Mouse (Mus musculus) T-helper 17 cell (primary cell): Measurements from ENCODE around the gene Crygn.
"Not testable (repeated sequence)": the region's sequence is repeated elsewhere in the genome, so short reads cannot be mapped to it uniquely, and the experiment has no call there.

ENCODE experiments used
- in situ Hi-C, 2 experiments: fragments of 300-600 bp; cut with MboI, MseI; formaldehyde crosslinking; loops; 1 replicate in 1 of 2; 2 replicates in 1 of 2; pipeline ENCODE4 v1.15.1; 2025; ENCODE audit warnings: high pct_unique_total_duplicates in 2 of 2

The Crygn gene

DNA sequence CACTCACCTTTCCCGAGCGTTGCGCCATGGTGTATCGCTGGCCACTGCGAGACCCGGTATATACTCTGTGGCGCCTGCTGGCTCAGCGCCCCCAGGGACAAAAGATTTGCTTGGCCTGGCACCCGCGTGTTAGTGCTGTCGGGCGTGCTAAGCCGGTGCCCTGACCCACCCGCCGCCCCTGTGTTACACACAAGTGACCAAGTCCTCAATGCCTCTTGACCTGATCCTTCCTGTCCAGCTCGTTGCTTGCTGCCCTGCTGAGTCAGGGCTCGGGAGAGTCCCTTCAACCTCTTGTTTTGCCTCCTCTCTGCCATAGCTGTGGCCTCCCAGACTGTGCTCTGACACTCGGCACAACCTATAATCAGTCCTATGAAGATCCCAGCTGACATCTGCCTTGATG lies at the start of gene Crygn:
Crygn (minus strand) TSS at position 193 of the 400 bp plus-strand sequence.
- in situ Hi-C loops: loop anchor here (5.0 kb wide), 2 partner anchors 76 to 454 kb away; no protein-coding TSS in a partner anchor

DNA sequence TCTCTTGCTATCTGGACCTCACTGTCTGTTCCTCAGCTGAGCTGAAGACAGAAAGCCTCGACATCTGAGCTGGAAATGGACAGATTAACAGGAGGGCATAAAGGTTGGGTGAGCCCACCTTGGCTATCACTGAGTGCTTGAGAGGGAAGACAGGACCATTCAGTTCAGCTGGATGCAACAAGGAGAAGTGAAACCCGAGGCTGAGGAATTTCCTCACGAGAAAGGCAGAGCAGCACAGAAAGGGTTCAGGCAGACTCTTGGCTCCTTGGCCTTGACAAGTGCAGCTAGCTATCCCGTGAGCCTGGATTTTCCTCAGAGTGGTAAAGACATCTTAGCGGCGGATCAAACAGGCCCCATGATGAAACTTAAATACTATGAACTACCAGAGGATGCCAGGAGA lies 47.4 kb upstream of the Crygn start:
- in situ Hi-C loops: no loop called here

DNA sequence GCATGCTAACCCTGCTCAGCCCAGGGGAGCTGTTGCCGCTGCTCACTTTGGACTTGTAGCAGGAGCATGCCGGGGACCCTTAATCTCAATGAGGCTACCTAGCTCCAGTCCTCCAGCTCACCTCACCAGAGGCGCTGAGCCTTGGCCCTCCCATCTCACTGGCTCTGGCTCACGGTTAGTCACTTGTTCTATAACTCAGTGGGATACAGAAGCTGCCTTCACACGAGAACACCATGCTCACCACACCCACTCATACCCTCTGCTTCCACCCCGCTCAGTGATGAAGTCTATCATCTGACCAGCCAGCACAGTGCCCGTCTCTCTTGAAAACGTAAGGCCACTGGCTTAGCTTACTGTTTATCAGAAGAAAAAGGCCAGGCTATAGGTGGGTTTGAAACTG lies 46.9 kb upstream of the Crygn start:
- in situ Hi-C loops: no loop called here

DNA sequence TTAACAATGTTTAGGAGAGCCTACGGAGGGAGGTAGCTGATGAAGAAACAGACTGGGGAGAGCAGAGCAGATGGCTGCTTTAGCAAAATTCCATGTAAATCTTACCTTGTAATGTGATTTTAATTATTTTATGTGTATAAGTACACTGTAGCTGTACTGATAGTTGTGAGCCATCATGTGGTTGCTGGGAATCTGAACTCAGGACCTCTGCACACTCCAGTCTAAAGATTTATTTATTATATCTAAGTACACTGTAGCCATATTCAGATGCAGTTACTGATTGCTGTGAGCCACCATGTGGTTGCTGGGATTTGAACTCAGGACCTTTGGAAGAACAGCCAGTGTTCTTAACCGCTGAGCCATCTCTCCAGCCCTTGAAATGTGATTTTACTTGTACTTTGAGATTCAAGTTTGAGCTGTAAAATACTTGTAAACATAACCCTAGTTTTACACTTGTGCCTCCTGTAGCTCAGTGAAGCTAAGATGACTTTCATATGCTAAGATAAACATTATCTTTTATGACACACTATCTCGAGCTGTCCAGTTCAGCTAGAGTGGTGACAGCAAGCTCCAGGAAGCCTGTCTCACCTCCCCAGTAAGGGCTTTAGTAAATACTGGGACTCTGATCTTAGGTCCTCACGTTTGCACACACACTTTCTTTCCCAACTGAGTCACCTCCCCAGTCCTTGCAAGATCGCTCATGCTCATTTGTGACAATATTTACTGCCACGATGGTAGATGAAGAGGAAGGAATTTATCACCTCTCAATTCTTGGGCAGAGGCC lies 44.2 kb upstream of the Crygn start:
- in situ Hi-C loops: no loop called here

DNA sequence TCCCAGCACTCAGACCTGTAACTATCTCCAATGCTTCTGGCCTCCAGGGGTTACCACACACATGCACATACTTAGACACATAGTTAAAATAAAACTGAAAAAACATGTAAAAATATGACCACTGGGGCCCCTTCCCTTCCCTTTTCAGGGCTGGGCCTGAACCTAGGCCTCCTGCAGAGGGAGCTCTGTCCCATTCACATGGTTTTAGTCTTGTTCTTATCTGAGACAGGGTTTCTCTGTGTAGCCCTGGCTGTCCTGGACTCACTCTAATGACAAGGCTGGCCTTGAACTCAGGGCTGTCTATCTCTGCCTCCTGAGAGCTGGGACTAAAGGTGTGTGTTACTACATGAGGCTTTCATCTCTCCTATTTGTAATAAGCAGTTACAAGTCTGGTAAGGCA lies 42.6 kb upstream of the Crygn start:
- in situ Hi-C loops: no loop called here

DNA sequence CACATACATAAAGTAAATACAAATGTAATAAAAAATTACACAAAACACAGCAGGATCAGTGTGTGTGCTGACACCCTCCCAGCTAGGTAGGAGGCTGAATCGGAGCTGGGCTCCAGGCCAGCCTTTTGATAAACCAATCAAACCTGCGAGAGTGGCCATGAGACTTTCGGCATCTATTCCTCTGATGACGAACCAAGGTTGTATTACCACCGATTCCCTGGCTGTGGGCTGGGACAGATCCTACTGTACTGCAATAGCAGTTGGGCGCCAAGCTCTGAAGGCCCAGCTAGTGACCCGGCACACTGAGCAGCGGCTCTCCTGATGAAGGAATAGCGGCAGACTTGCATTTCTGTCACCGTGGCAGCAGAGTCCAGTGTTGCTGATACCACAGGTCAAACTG lies 40.8 kb upstream of the Crygn start:
- in situ Hi-C loops: loop anchor here in 1 of 2 experiments (10.0 kb wide), 1 partner anchor 64 kb away; the partner anchor contains the start of gene Wdr86

DNA sequence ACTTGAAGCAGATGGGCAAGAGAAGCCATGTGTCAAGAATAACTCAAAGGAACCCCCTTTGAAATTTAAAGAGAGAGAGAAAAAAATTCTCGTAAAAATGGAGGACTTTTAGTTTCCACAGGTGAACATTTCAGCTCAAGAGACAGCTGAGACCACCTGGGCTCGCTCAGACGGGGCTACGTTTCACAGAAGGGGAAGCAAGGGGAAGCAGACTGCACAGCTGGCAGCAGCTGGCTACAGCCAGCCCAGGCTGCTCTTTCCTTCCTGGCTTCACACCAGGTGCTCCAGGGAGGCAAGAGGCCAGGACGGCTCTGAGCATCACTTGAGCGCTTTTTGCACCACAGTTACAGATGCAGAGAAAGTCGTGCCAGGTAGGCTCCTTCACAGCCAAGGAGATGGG lies 40.0 kb upstream of the Crygn start:
- in situ Hi-C loops: loop anchor here in 1 of 2 experiments (10.0 kb wide), 1 partner anchor 63 kb away; the partner anchor contains the start of gene Wdr86

DNA sequence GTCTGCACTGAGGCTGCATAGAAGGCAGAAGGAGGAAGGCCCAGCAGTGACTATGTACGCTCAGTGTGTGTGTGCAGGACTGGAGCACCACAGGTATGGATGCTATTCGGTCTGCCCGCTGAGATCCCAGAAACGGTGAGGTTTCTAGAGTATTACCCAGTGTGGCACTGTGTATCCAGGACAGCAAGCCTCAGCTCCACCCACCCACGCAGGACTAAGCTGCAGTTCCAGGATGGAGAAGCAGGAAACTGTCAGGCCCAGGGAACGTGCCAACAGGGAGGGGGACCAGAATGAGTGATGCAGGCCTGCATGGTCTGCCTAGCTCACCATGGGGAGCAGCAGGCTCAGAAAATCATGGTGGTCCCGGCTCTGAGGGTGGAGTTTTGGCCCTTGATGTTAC lies 35.2 kb upstream of the Crygn start:
- in situ Hi-C loops: loop anchor here in 1 of 2 experiments (10.0 kb wide), 1 partner anchor 58 kb away; the partner anchor contains the start of gene Wdr86

DNA sequence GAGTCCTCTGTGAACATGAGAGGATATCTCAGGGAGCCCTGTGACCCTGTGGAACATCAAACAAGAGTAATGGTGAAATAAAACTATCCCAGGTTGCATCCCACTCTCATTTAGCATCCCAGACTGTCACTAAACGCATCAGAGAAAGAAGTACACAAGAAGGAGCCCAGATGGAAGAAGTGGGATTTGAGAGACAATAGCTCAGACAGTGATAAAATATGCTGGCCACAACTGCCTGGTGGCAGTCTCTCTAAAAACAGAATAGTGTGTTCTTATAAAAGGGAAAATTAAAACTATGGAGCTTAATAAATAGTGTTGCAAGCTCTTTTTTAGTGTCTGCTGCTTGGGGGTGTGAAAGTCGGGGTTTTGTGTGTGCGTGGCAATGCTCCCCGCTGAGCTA lies 25.1 kb upstream of the Crygn start:
- in situ Hi-C loops: loop anchor here in 1 of 2 experiments (5.0 kb wide), 1 partner anchor 111 kb away; no protein-coding TSS in a partner anchor

DNA sequence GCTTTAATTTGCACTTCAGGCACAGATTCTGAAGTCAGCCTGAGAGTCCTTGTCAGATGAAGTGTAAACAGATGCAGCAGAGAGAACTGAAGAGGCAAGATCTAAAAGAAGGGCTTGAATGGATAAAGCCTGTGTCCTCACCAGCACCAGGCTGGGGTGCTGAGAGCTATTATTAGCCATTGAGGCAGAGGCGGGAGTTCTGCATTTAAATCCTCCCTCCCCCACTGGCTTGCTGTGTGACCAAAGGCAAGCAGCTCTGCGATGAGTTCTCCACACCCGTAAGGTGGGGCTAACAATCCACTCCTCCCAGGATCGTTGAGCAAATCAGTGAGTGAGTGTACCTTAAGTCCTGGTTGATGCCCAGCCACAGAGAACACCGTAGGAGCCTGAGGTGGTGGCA lies 23.2 kb upstream of the Crygn start:
- in situ Hi-C loops: loop anchor here in 1 of 2 experiments (5.0 kb wide), 1 partner anchor 109 kb away; no protein-coding TSS in a partner anchor

DNA sequence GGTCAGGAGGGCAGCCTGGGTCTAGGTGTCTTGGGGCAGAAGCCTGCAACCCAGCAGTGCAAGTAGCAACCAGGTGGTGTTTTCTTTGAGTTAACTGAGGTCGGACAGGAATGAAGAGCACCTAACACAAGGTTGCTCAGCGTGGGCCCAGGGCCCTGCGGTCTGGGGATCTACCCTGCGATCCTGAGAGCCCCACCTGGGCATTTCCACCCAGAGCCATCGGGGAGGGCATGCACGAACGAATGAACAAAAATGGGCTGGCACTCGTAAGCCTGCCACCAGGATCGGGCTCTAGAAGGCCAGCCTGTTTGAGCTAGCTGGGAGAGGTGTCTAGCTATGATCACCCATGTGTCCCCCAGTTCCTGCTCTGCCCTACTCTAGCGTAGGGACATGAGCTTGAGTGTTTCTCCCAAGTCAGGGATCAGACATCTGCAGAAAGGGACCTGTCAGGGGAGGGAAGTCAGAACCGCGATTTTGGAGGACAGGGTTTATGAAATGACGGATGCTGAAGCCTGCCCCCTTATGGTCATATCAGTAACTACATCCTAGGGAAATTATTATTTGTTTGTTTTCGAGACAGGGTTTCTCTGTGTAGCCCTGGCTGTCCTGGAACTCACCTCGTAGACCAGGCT lies 22.2 kb upstream of the Crygn start:
- in situ Hi-C loops: loop anchor here (5.0 kb wide), 2 partner anchors 53 to 108 kb away; no protein-coding TSS in a partner anchor

DNA sequence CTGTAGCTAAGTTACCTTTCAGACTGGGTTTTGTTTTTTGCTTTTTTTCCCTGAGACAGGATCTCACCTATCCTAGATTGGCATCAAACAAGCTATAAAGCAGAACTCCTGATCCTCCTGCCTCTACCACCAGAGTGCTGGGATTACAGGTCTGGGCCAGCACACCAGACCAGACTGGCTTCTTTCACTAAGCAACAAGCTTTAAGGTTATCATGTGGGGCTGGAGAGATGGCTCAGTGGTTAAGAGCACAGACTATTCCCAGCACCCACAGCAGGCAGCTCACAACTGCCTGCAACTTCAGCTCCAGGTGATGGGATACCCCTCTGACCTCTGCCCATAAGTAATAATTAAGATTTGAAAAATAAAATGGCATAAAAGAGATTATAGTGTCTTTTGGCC lies 21.5 kb upstream of the Crygn start:
- in situ Hi-C loops: loop anchor here in 1 of 2 experiments (5.0 kb wide), 1 partner anchor 52 kb away; no protein-coding TSS in a partner anchor

DNA sequence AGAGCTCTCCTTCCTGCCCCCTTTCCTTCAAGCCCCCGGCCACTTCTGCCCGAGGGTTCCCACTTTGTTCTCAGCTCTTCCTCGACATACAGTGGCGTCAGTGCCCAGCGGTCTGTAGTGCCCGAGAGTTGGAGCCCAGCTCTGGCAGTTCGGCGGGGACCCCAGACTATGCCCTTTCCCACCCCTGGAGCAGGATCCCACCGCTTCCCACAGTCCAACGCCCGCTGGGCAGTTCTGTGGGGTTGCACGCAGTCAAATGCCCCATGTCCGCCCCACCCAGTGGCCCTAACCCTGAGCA lies 21.0 kb upstream of the Crygn start:
- in situ Hi-C loops: loop anchor here in 1 of 2 experiments (5.0 kb wide), 1 partner anchor 51 kb away; no protein-coding TSS in a partner anchor

DNA sequence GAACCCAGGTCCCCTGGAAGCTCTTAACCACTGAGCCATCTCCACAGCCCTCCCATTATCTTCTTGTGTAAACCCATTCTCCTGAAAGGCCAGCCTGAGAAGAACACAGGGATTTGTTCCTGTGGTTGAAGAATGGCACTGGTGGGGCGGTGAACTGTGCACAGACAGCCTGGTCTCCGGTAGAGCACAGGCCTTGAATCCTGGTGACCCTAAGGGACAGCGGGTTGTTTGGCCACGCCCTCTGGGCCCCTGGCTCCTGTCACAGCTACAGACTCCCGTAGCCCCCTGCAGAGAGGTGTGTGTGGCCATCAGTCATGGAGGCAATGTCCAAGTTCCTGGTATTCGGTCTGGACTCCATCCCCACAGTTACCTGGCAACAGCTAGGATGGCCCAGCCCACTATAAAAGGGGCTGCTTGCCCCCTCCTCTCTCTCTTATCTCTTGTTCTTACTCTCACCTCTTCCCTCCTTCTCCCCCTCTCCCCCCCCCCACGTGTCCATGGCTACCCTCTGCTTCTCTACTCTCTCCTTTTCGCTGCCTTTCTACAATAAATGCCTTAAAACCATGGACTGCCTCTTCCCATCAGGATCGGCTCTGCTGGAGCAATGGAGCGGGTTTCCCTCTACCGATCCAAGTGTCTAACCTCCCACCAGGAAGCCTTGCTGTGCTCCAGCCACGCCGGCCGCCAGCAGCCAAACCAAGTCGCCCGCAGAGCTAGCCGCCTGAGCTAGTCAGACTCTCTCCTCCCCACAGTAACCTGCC lies 20.5 kb upstream of the Crygn start:
- in situ Hi-C loops: loop anchor here in 1 of 2 experiments (5.0 kb wide), 1 partner anchor 51 kb away; no protein-coding TSS in a partner anchor

DNA sequence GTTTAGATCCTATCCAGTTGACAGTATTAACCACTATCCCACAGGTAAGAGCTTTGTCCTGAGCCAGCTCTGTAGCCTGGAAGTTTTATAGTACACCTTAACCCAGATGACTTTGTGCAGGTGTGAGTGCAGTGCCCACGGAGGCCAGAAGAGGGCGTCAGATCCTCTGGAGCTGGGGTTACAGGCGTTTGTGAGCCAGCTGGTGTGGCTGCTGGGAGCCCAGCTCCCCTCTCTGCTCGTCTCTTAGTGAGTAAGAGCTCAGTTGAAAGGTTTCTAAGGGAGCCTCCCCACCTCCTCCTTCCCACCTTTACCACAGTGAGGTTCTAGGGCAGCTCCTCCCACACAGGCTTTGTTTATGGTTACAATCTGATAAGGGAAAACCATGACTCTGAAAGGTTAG lies 18.9 kb upstream of the Crygn start:
- in situ Hi-C loops: loop anchor here in 1 of 2 experiments (5.0 kb wide), 1 partner anchor 49 kb away; no protein-coding TSS in a partner anchor

DNA sequence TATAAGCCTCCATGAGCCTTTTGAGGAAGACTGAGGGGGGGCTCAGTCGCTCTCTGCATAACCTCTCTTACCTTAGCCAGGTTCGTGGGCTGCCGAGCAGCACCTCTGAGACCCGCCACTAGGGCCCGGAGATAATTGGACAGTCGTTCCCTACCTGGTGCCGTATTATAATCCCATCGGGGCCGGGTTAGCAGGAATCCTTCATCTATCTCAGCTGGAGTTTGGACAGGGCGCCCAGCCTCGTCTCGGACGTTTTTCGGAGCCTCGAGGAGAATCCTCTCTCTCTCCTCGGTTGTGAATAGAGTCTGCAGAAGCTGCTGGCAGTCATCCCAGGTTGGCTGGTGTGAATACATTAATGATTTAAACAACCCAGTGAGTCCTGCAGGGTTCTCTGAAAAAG lies 16.7 kb upstream of the Crygn start:
- in situ Hi-C loops: not testable (repeated sequence)

DNA sequence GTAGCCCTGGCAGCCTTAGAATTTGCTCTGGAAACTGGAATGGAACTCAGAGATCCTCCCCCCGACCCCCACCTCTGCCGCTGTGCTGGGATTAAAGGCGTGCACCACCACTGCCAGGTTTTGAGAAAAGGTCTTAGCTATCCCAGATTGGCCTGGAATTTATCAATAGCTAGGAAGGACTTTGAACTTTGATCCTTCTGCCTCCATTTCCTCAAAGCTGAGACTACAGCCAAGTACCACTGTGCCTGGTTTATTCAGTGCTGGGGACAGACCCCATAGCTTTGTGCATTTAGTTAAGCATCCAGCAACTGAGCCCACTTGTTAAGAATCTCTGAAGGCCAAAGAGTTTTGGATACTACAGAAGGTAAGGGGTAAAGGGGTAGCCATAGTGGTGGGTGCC lies 877 bp downstream of the Crygn start:
- in situ Hi-C loops: loop anchor here (5.0 kb wide), 2 partner anchors 75 to 455 kb away; no protein-coding TSS in a partner anchor

DNA sequence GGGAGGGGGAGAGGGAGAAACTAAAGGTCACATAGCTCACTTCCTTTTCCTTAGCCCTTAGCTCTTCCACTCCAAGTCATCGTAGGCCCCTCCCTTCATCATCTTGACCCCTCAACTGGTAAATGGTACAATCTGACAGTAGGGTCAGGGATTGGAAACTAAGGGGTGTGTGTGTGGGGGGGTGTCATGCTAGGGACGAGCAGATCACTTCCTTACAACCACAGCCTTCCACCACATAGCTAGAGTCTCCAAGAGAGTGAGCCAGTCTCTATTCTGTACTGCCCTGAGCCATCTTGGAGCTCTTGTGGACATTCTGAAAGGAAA lies 5.7 kb downstream of the Crygn start:
- in situ Hi-C loops: loop anchor here in 1 of 2 experiments (5.0 kb wide), 1 partner anchor 80 kb away; no protein-coding TSS in a partner anchor

DNA sequence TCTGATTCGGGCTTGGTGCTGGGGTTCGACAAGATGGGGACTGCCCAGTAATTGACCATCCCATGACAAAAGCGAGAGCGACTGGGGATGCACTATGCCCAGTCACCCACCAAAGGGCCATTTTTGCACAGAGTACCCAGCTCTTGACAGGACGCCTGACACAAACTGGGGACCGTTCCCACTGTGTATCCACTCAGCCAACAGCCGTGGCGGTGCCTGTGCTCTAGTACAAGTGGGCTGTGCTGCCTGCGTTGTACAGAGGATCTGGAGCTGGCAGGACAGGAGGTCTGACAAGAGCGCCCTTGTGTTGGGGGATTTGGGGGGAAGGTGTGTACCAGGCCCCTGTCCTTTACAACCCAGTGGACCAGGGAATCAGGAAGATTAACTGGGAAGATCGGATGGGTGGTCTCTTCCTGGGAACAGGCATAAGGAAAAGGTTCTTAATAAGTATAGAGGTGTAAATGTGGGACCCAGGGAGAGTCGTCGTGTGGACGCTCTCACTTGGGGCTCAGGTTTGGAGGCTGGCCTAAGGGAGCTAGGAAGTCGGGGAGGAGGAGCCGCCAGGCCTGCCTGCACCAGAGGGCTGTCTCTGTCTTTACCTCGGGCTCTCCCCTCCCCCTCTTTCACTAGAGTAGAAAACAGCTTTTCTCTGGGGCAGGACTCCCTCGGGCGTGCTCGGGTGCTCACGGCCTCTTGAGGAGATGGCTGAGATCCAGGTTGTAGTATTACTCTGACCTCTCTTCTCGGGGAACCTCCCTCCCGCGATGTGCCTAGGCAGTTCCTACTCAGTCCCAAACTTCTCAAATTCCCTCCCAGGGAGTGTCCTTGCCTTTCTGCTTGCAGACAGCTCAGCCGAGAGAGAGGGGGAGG lies 6.3 kb downstream of the Crygn start:
- in situ Hi-C loops: loop anchor here in 1 of 2 experiments (5.0 kb wide), 1 partner anchor 81 kb away; no protein-coding TSS in a partner anchor
